Comparison of ENCODE assay signal across 10 mouse cellular contexts in genomic region chr12:54197301-54197782, GRCm38 (mm10). TPM values are rescaled to one million over a fixed set of nuclear protein-coding genes. Genes with fewer than 3 reads are reported as not detected.
DNase-seq lines count a peak whose midpoint lies in the region; ATAC-seq and TF ChIP-seq lines count a peak whose summit lies in the region.
"Had no signal": no experiment of that assay in that cellular context is flagged by ENCODE, and none has a peak within 500 bp of the region (broad histone marks: within the 10 kb centered on the region; RNA-seq: fewer than 3 reads in every experiment).

No protein-coding gene starts in this region.

- H3K27ac ChIP-seq in forebrain, postnatal 0 days (ENCODE audit: low read depth, low read length), result 0 out of 2 replicates have a peak overlapping the region, but pooled peaks have one; percentile 5
- no peak overlapping the region; the same call in 1 of the 2 replicates for H3K27ac ChIP-seq in midbrain, embryonic 14.5 days (replicated peaks; ENCODE audit: low read depth, low read length)

- intact Hi-C loops in left cerebral cortex, postnatal 25 days (cut with DNase I), result no loop called here
- intact Hi-C loops in gastrocnemius, postnatal 14 days (cut with DNase I; ENCODE audit: low total_unique reads), result loop anchor here (10.0 kb wide), 1 partner anchor 93 kb away; no protein-coding TSS in a partner anchor

- H3K4me1 ChIP-seq in forebrain, postnatal 0 days (ENCODE audit: insufficient read depth), result peaks cover 19% of the 10 kb centered on the region
- H3K4me1 ChIP-seq in midbrain, embryonic 14.5 days (ENCODE audit: control insufficient read depth, insufficient read depth, low read length), result peaks cover 30% of the 10 kb centered on the region

- H3K4me2 ChIP-seq in forebrain, postnatal 0 days (ENCODE audit: low read depth), result peak overlapping the region; percentile 34
- H3K4me2 ChIP-seq in midbrain, embryonic 14.5 days (ENCODE audit: low read length), result peak overlapping the region; percentile 25

- no peak overlapping the region for H3K4me3 ChIP-seq in forebrain, postnatal 0 days (ENCODE audit: low read depth, low read length)
- H3K4me3 ChIP-seq in midbrain, embryonic 14.5 days (replicated peaks; ENCODE audit: low read depth, low read length), result no peak overlapping the region

- TF ChIP-seq CTCF in forebrain, postnatal 0 days (IDR thresholded peaks at IDR 0.05; ENCODE audit: low read depth), result no peak

- H3K9me3 ChIP-seq in forebrain, postnatal 0 days (ENCODE audit: low read length), result no peaks in the 10 kb centered on the region
- H3K9me3 ChIP-seq in midbrain, embryonic 14.5 days (ENCODE audit: control insufficient read depth, low read length), result no peaks in the 10 kb centered on the region

- H3K27me3 ChIP-seq in forebrain, postnatal 0 days (ENCODE audit: insufficient read depth, low read length), result no peaks in the 10 kb centered on the region; the same call in 1 of the 2 replicates
- peaks cover 6% of the 10 kb centered on the region for H3K27me3 ChIP-seq in midbrain, embryonic 14.5 days (ENCODE audit: control insufficient read depth, insufficient read depth, low read length)

- H3K36me3 ChIP-seq in forebrain, postnatal 0 days (ENCODE audit: insufficient read depth), result no peaks in the 10 kb centered on the region
- H3K36me3 ChIP-seq in midbrain, embryonic 14.5 days (ENCODE audit: control insufficient read depth, insufficient read depth, low read length), result no peaks in the 10 kb centered on the region

- WGBS in forebrain, postnatal 0 days, result 18% methylated on average over 6 of the region's 6 CpGs
- WGBS in midbrain, embryonic 14.5 days, result 40% methylated on average over 6 of the region's 6 CpGs

- peak; percentile 9 to 47 for DNase-seq in left cerebral cortex, postnatal 25 days (ENCODE audit: low spot score in 2 of 2)
- no peak for DNase-seq in left cerebral cortex, adult 11 months (ENCODE audit: low spot score)
- DNase-seq in brain, adult 2 months (ENCODE audit: low read depth, low spot score), result peak; percentile 56
- peak; percentile 80 for DNase-seq in forebrain, postnatal 0 days
- DNase-seq in midbrain, embryonic 14.5 days, result peak; percentile 77
- no peak for DNase-seq in adrenal gland, adult 8-10 months
- no peak for DNase-seq in gastrocnemius, postnatal 14 days
- DNase-seq in cerebellum, postnatal 36 days, result no peak
- DNase-seq: adrenal gland, postnatal 10 days; gastrocnemius, postnatal 25 days had no signal

- peak; percentile 42; the same call in 1 of the 2 replicates for ATAC-seq in forebrain, postnatal 0 days
- ATAC-seq in midbrain, embryonic 14.5 days (ENCODE audit: low FRiP score, low TSS enrichment), result no peak

- peak overlapping the region; percentile 11; the same call in 1 of the 2 replicates for H3K9ac ChIP-seq in forebrain, postnatal 0 days
- 0 out of 2 replicates have a peak overlapping the region, but pooled peaks have one; percentile 2 for H3K9ac ChIP-seq in midbrain, embryonic 14.5 days (replicated peaks; ENCODE audit: low read length)

RNA-seq across cellular contexts. Expression of gene Egln3, which starts 6.3 kb away (rescaled TPM):
- 10 to 100 TPM; 10.8 to 12.6 TPM for total RNA-seq in left cerebral cortex, postnatal 25 days (2021)
- 8.6 and 11.8 TPM in 2 replicates for total RNA-seq in forebrain, postnatal 0 days (2014; rRNA removed)
- 5.2 and 5.6 TPM in 2 replicates for polyA plus RNA-seq in forebrain, postnatal 0 days (2015; fragmentation: Nextera tagmentation; extraction: Ambion mirVana)
- polyA plus RNA-seq in midbrain, embryonic 14.5 days (2014; fragmentation: Nextera tagmentation; extraction: Ambion mirVana), result 5.6 and 5.9 TPM in 2 replicates
- total RNA-seq in adrenal gland, adult 8-10 months (2022), result 1 to 10 TPM; 3.6 to 8.9 (median 5.1) TPM
- 10 to 100 TPM; 14.0 to 14.1 TPM for total RNA-seq in gastrocnemius, postnatal 14 days (2021)

Comparison
In these comparisons a context has a peak if more than half of its experiments do, and no peak if none do; other contexts are left out.
1. DNase-seq: peak in left cerebral cortex, postnatal 25 days (2 of 2), brain, adult 2 months (single experiment), forebrain, postnatal 0 days (single experiment) and midbrain, embryonic 14.5 days (single experiment); none in left cerebral cortex, adult 11 months (single experiment), adrenal gland, adult 8-10 months (single experiment), gastrocnemius, postnatal 14 days (single experiment) and cerebellum, postnatal 36 days (0 of 2).